Mouse (Mus musculus) midbrain, embryonic 12.5 days (tissue): ENCODE results near the gene Mitf. TPM values are rescaled to one million over a fixed set of nuclear protein-coding genes. Genes with fewer than 3 reads are reported as not detected.

ENCODE experiments used
- ATAC-seq: fragments of 200-750 bp; cut with Nextera tagmentation; 2 replicates; pipeline ENCODE4 v1.8.0; 2017; ENCODE audit warnings: low read depth, moderate TSS enrichment, moderate library complexity; ENCODE audit not compliant: low FRiP score
- H3K27ac ChIP-seq: fragments of 300-500 bp; sonication (generic); replicated peaks from 2 replicates; pipeline ENCODE4 v1.5.1; 2016; ENCODE audit warnings: mild to moderate bottlenecking
- H3K27me3 ChIP-seq: fragments of 300-500 bp; sonication (generic); 2 replicates; pipeline ENCODE4 v1.6.1; 2016; ENCODE audit warnings: mild to moderate bottlenecking
- H3K36me3 ChIP-seq: fragments of 300-500 bp; sonication (generic); 2 replicates; pipeline ENCODE4 v1.6.1; 2016
- H3K4me1 ChIP-seq: fragments of 300-500 bp; sonication (generic); 2 replicates; pipeline ENCODE4 v1.6.1; 2016
- H3K4me2 ChIP-seq: fragments of 300-500 bp; sonication (generic); replicated peaks from 2 replicates; pipeline ENCODE4 v1.6.1; 2016; ENCODE audit warnings: mild to moderate bottlenecking, moderate library complexity
- H3K4me3 ChIP-seq: fragments of 300-500 bp; sonication (generic); 2 replicates; pipeline ENCODE4 v1.5.1; 2016; ENCODE audit warnings: mild to moderate bottlenecking
- H3K9ac ChIP-seq: fragments of 300-500 bp; sonication (generic); replicated peaks from 2 replicates; pipeline ENCODE4 v1.6.1; 2016; ENCODE audit warnings: mild to moderate bottlenecking, moderate library complexity
- H3K9me3 ChIP-seq: fragments of 300-500 bp; sonication (generic); 2 replicates; pipeline ENCODE4 v1.6.1; 2016; ENCODE audit warnings: mild to moderate bottlenecking
- WGBS: fragments of 180-500 bp; shearing (Covaris S2); methylation state at CpG from one replicate; pipeline ENCODE4 v1.1.7; 2016; 5-methylcytosine and 5-hydroxymethylcytosine counted together
- polyA plus RNA-seq: library from polyadenylated mRNA; unstranded; fragments of >200 nt; fragmentation: Nextera tagmentation; extraction: Ambion mirVana; gene quantifications from 2 replicates; pipeline ENCODE4 v1.2.1, GENCODE M21; 2016

The Mitf gene
- polyA plus RNA-seq, 1 experiment from 2014 or later = 0.88 TPM

- Histone ChIP-seq H3K27ac (no peak overlapping the region), H3K9ac (no peak overlapping the region), H3K9me3 (no peaks in the 10 kb centered on the region), H3K4me1 (peaks cover 4% of the 10 kb centered on the region; the same call in 1 of the 2 replicates), H3K4me3 (no peak overlapping the region), H3K36me3 (no peaks in the 10 kb centered on the region), H3K27me3 (no peaks in the 10 kb centered on the region), H3K4me2 (no peak overlapping the region)
- 95% methylated on average over 3 of the region's 3 CpGs for WGBS
- no peak for ATAC-seq
Observed at GRCm38 (mm10) chr6:97924221-97924620, 117.4 kb downstream of the Mitf start.

GRCm38 (mm10) chr6:97929051-97929450 is 122.2 kb downstream of the Mitf start:
- no peak for ATAC-seq
- 0 out of 2 replicates have a peak, but pooled peaks cover 3% of the 10 kb centered on the region for H3K4me1 ChIP-seq

GRCm38 (mm10) chr6:97929466-97929865 is 122.6 kb downstream of the Mitf start:
- no peak overlapping the region for H3K4me2 ChIP-seq
- 80% methylated on average over 7 of the region's 7 CpGs for WGBS
- H3K9ac ChIP-seq = no peak overlapping the region
- no peaks in the 10 kb centered on the region for H3K36me3 ChIP-seq
- H3K4me1 ChIP-seq = 0 out of 2 replicates have a peak, but pooled peaks cover 3% of the 10 kb centered on the region
- no peak for ATAC-seq
- H3K27ac ChIP-seq = no peak overlapping the region
- H3K27me3 ChIP-seq = no peaks in the 10 kb centered on the region
- no peak overlapping the region for H3K4me3 ChIP-seq
- H3K9me3 ChIP-seq = no peaks in the 10 kb centered on the region

More at GRCm38 (mm10) chr6:97929051-97929450, 122.2 kb downstream of the Mitf start:
- no peaks in the 10 kb centered on the region for H3K36me3 ChIP-seq
- H3K9ac ChIP-seq = no peak overlapping the region
- no peak overlapping the region for H3K27ac ChIP-seq
- no peak overlapping the region for H3K4me2 ChIP-seq
- H3K27me3 ChIP-seq = no peaks in the 10 kb centered on the region
- no peak overlapping the region for H3K4me3 ChIP-seq
- H3K9me3 ChIP-seq = no peaks in the 10 kb centered on the region
- WGBS = 75% methylated on average over 3 of the region's 3 CpGs

GRCm38 (mm10) chr6:97937139-97937538 is 130.3 kb downstream of the Mitf start:
- Histone ChIP-seq H3K27me3 (0 out of 2 replicates have a peak, but pooled peaks cover 3% of the 10 kb centered on the region), H3K9ac (no peak overlapping the region), H3K4me1 (peaks cover 31% of the 10 kb centered on the region), H3K9me3 (no peaks in the 10 kb centered on the region), H3K4me3 (no peak overlapping the region), H3K27ac (no peak overlapping the region), H3K4me2 (no peak overlapping the region), H3K36me3 (no peaks in the 10 kb centered on the region)
- no peak for ATAC-seq
- WGBS = 77% methylated on average over 5 of the region's 5 CpGs

- H3K9ac ChIP-seq = no peak overlapping the region
- H3K4me2 ChIP-seq = 0 out of 2 replicates have a peak overlapping the region, but pooled peaks have one; percentile 2
- 28% methylated on average over 11 of the region's 11 CpGs for WGBS
- H3K4me3 ChIP-seq = no peak overlapping the region
- H3K27me3 ChIP-seq = peaks cover 3% of the 10 kb centered on the region; the same call in 1 of the 2 replicates
- H3K4me1 ChIP-seq = peaks cover 31% of the 10 kb centered on the region
- H3K9me3 ChIP-seq = no peaks in the 10 kb centered on the region
- H3K27ac ChIP-seq = 0 out of 2 replicates have a peak overlapping the region, but pooled peaks have one; percentile 7
- ATAC-seq = peak; percentile 49; the same call in 1 of the 2 replicates
- H3K36me3 ChIP-seq = no peaks in the 10 kb centered on the region
Observed at GRCm38 (mm10) chr6:97937897-97938614, 131.2 kb downstream of the Mitf start.

- H3K4me3 ChIP-seq = no peak overlapping the region
- 83% methylated on average over 12 of the region's 12 CpGs for WGBS
- H3K4me1 ChIP-seq = peaks cover 31% of the 10 kb centered on the region
- H3K36me3 ChIP-seq = no peaks in the 10 kb centered on the region
- no peak overlapping the region for H3K9ac ChIP-seq
- ATAC-seq = no peak
- no peak overlapping the region for H3K4me2 ChIP-seq
- H3K9me3 ChIP-seq = no peaks in the 10 kb centered on the region
- no peak overlapping the region for H3K27ac ChIP-seq
- H3K27me3 ChIP-seq = peaks cover 3% of the 10 kb centered on the region; the same call in 1 of the 2 replicates
Observed at GRCm38 (mm10) chr6:97940916-97941315, 134.1 kb downstream of the Mitf start.

GRCm38 (mm10) chr6:97950033-97950881 is 143.4 kb downstream of the Mitf start:
- H3K9ac ChIP-seq = no peak overlapping the region
- no peaks in the 10 kb centered on the region for H3K27me3 ChIP-seq
- no peak for ATAC-seq
- no peak overlapping the region for H3K4me3 ChIP-seq
- H3K4me2 ChIP-seq = no peak overlapping the region
- H3K4me1 ChIP-seq = peaks cover 18% of the 10 kb centered on the region
- 55% methylated on average over 13 of the region's 13 CpGs for WGBS
- no peaks in the 10 kb centered on the region for H3K9me3 ChIP-seq
- H3K36me3 ChIP-seq = no peaks in the 10 kb centered on the region
- no peak overlapping the region for H3K27ac ChIP-seq

GRCm38 (mm10) chr6:97950882-97951245 is 144.0 kb downstream of the Mitf start:
- no peak for ATAC-seq
- Histone ChIP-seq H3K27ac (no peak overlapping the region), H3K36me3 (no peaks in the 10 kb centered on the region), H3K9me3 (no peaks in the 10 kb centered on the region), H3K9ac (no peak overlapping the region), H3K4me1 (peaks cover 18% of the 10 kb centered on the region), H3K27me3 (no peaks in the 10 kb centered on the region), H3K4me2 (no peak overlapping the region), H3K4me3 (no peak overlapping the region)
- 59% methylated on average over 2 of the region's 2 CpGs for WGBS

- H3K36me3 ChIP-seq = no peaks in the 10 kb centered on the region
- no peak overlapping the region for H3K9ac ChIP-seq
- WGBS = 47% methylated on average over 1 of the region's 1 CpGs
- H3K27me3 ChIP-seq = no peaks in the 10 kb centered on the region
- peaks cover 18% of the 10 kb centered on the region for H3K4me1 ChIP-seq
- ATAC-seq = no peak
- H3K9me3 ChIP-seq = no peaks in the 10 kb centered on the region
- H3K4me2 ChIP-seq = no peak overlapping the region
- no peak overlapping the region for H3K4me3 ChIP-seq
- H3K27ac ChIP-seq = no peak overlapping the region
Observed at GRCm38 (mm10) chr6:97951711-97952110, 144.9 kb downstream of the Mitf start.

- Histone ChIP-seq H3K9ac (no peak overlapping the region), H3K9me3 (no peaks in the 10 kb centered on the region), H3K4me1 (peaks cover 18% of the 10 kb centered on the region), H3K4me3 (no peak overlapping the region), H3K4me2 (no peak overlapping the region), H3K36me3 (no peaks in the 10 kb centered on the region), H3K27ac (no peak overlapping the region), H3K27me3 (no peaks in the 10 kb centered on the region)
- no peak for ATAC-seq
- WGBS = 81% methylated on average over 8 of the region's 8 CpGs
Observed at GRCm38 (mm10) chr6:97952845-97953244, 146.0 kb downstream of the Mitf start.

GRCm38 (mm10) chr6:97956121-97956520 is 149.3 kb downstream of the Mitf start:
- WGBS = 84% methylated on average over 6 of the region's 6 CpGs
- no peaks in the 10 kb centered on the region for H3K9me3 ChIP-seq
- H3K4me2 ChIP-seq = no peak overlapping the region
- H3K4me1 ChIP-seq = peaks cover 2% of the 10 kb centered on the region; the same call in 1 of the 2 replicates
- H3K27ac ChIP-seq = no peak overlapping the region
- no peak overlapping the region for H3K9ac ChIP-seq
- H3K36me3 ChIP-seq = no peaks in the 10 kb centered on the region
- H3K27me3 ChIP-seq = no peaks in the 10 kb centered on the region
- no peak for ATAC-seq
- no peak overlapping the region for H3K4me3 ChIP-seq

- WGBS = 91% methylated on average over 10 of the region's 10 CpGs
- no peaks in the 10 kb centered on the region for H3K9me3 ChIP-seq
- H3K36me3 ChIP-seq = no peaks in the 10 kb centered on the region
- H3K4me3 ChIP-seq = no peak overlapping the region
- ATAC-seq = no peak
- no peak overlapping the region for H3K9ac ChIP-seq
- H3K4me2 ChIP-seq = no peak overlapping the region
- no peaks in the 10 kb centered on the region for H3K27me3 ChIP-seq
- no peak overlapping the region for H3K27ac ChIP-seq
- no peaks in the 10 kb centered on the region for H3K4me1 ChIP-seq
Observed at GRCm38 (mm10) chr6:97956636-97957035, 149.8 kb downstream of the Mitf start.
